Mouse (Mus musculus) stomach, embryonic 15.5 days (tissue): ENCODE results near the gene Auts2. TPM values are rescaled to one million over a fixed set of nuclear protein-coding genes. Genes with fewer than 3 reads are reported as not detected.

ENCODE experiments used
- ATAC-seq: fragments of 200-750 bp; cut with Nextera tagmentation; 2 replicates; pipeline ENCODE4 v1.8.0; 2017; ENCODE audit warnings: low read depth, moderate number of reproducible peaks, moderate TSS enrichment; ENCODE audit not compliant: insufficient read depth, low FRiP score
- H3K27ac ChIP-seq: fragments of 300-500 bp; sonication (generic); 2 replicates; pipeline ENCODE4 v1.5.1; 2015; ENCODE audit warnings: mild to moderate bottlenecking, inconsistent platforms
- H3K27me3 ChIP-seq: fragments of 300-500 bp; sonication (generic); replicated peaks from 2 replicates; pipeline ENCODE4 v1.6.1; 2015; ENCODE audit warnings: inconsistent platforms
- H3K36me3 ChIP-seq: fragments of 300-500 bp; sonication (generic); 2 replicates; pipeline ENCODE4 v1.6.1; 2015; ENCODE audit warnings: inconsistent platforms
- H3K4me1 ChIP-seq: fragments of 300-500 bp; sonication (generic); 2 replicates; pipeline ENCODE4 v1.6.1; 2015; ENCODE audit warnings: inconsistent platforms
- H3K4me2 ChIP-seq: fragments of 300-500 bp; sonication (generic); 2 replicates; pipeline ENCODE4 v1.6.1; 2015; ENCODE audit warnings: mild to moderate bottlenecking, inconsistent platforms
- H3K4me3 ChIP-seq: fragments of 300-500 bp; sonication (generic); replicated peaks from 2 replicates; pipeline ENCODE4 v1.5.1; 2015; ENCODE audit warnings: inconsistent platforms
- H3K9ac ChIP-seq: fragments of 300-500 bp; sonication (generic); 2 replicates; pipeline ENCODE4 v1.6.1; 2015; ENCODE audit warnings: inconsistent platforms
- H3K9me3 ChIP-seq: fragments of 300-500 bp; sonication (generic); 2 replicates; pipeline ENCODE4 v1.6.1; 2016; ENCODE audit warnings: inconsistent platforms
- WGBS: fragments of 180-500 bp; shearing (Covaris S2); methylation state at CpG from one replicate; pipeline ENCODE4 v1.1.7; 2015; 5-methylcytosine and 5-hydroxymethylcytosine counted together
- polyA plus RNA-seq: library from polyadenylated mRNA; unstranded; fragments of >200 nt; fragmentation: Nextera tagmentation; extraction: Ambion mirVana; gene quantifications from 2 replicates; pipeline ENCODE4 v1.2.1, GENCODE M21; 2015

Gene Auts2
- polyA plus RNA-seq, 1 experiment from 2014 or later, result 25.5 TPM

- H3K27me3 ChIP-seq, result no peaks in the 10 kb centered on the region
- H3K4me2 ChIP-seq, result no peak overlapping the region
- H3K9ac ChIP-seq, result no peak overlapping the region
- no peak overlapping the region for H3K4me3 ChIP-seq
- H3K4me1 ChIP-seq, result peaks cover 9% of the 10 kb centered on the region
- ATAC-seq, result no peak
- no peak overlapping the region for H3K27ac ChIP-seq
- WGBS, result 84% methylated on average over 4 of the region's 4 CpGs
- H3K36me3 ChIP-seq, result no peaks in the 10 kb centered on the region
- H3K9me3 ChIP-seq, result no peaks in the 10 kb centered on the region
Observed at GRCm38 (mm10) chr5:132537475-132537874, 5.7 kb downstream of the Auts2 start.

GRCm38 (mm10) chr5:132526395-132526794, 16.7 kb downstream of the Auts2 start:
- no peak overlapping the region for H3K4me3 ChIP-seq
- no peak overlapping the region for H3K9ac ChIP-seq
- peaks cover 6% of the 10 kb centered on the region; the same call in 1 of the 2 replicates for H3K4me1 ChIP-seq
- H3K9me3 ChIP-seq, result no peaks in the 10 kb centered on the region
- no peak overlapping the region for H3K4me2 ChIP-seq
- 87% methylated on average over 3 of the region's 3 CpGs for WGBS
- no peak overlapping the region for H3K27ac ChIP-seq
- H3K27me3 ChIP-seq, result no peaks in the 10 kb centered on the region
- no peaks in the 10 kb centered on the region for H3K36me3 ChIP-seq
- ATAC-seq, result no peak

GRCm38 (mm10) chr5:132521358-132521873, 21.7 kb downstream of the Auts2 start:
- no peak for ATAC-seq
- H3K4me3 ChIP-seq, result no peak overlapping the region
- no peaks in the 10 kb centered on the region for H3K36me3 ChIP-seq
- H3K9ac ChIP-seq, result no peak overlapping the region
- H3K27ac ChIP-seq, result no peak overlapping the region
- 77% methylated on average over 12 of the region's 12 CpGs for WGBS
- peaks cover 6% of the 10 kb centered on the region; the same call in 1 of the 2 replicates for H3K4me1 ChIP-seq
- no peak overlapping the region for H3K4me2 ChIP-seq
- H3K9me3 ChIP-seq, result no peaks in the 10 kb centered on the region
- H3K27me3 ChIP-seq, result no peaks in the 10 kb centered on the region

GRCm38 (mm10) chr5:132517879-132518278, 25.3 kb downstream of the Auts2 start:
- no peak overlapping the region for H3K4me2 ChIP-seq
- ATAC-seq, result no peak
- H3K36me3 ChIP-seq, result no peaks in the 10 kb centered on the region
- H3K4me3 ChIP-seq, result no peak overlapping the region
- H3K9ac ChIP-seq, result no peak overlapping the region
- WGBS, result 80% methylated on average over 6 of the region's 6 CpGs
- H3K4me1 ChIP-seq, result peaks cover 4% of the 10 kb centered on the region; the same call in 1 of the 2 replicates
- H3K27ac ChIP-seq, result no peak overlapping the region
- H3K9me3 ChIP-seq, result no peaks in the 10 kb centered on the region
- H3K27me3 ChIP-seq, result no peaks in the 10 kb centered on the region

- no peaks in the 10 kb centered on the region for H3K27me3 ChIP-seq
- no peak for ATAC-seq
- WGBS, result 65% methylated on average over 6 of the region's 6 CpGs
Observed at GRCm38 (mm10) chr5:132514521-132514920, 28.6 kb downstream of the Auts2 start.

GRCm38 (mm10) chr5:132513206-132513605, 29.9 kb downstream of the Auts2 start:
- H3K27ac ChIP-seq, result no peak overlapping the region
- H3K9me3 ChIP-seq, result no peaks in the 10 kb centered on the region
- no peaks in the 10 kb centered on the region for H3K36me3 ChIP-seq
- no peak overlapping the region for H3K4me2 ChIP-seq
- H3K9ac ChIP-seq, result no peak overlapping the region
- no peaks in the 10 kb centered on the region for H3K27me3 ChIP-seq
- 61% methylated on average over 7 of the region's 7 CpGs for WGBS
- no peaks in the 10 kb centered on the region for H3K4me1 ChIP-seq
- no peak overlapping the region for H3K4me3 ChIP-seq
- ATAC-seq, result no peak

More at GRCm38 (mm10) chr5:132514521-132514920, 28.6 kb downstream of the Auts2 start:
- no peaks in the 10 kb centered on the region for H3K36me3 ChIP-seq
- no peaks in the 10 kb centered on the region for H3K9me3 ChIP-seq
- H3K4me1 ChIP-seq, result no peaks in the 10 kb centered on the region
- no peak overlapping the region for H3K4me3 ChIP-seq
- H3K27ac ChIP-seq, result no peak overlapping the region
- H3K9ac ChIP-seq, result no peak overlapping the region
- H3K4me2 ChIP-seq, result no peak overlapping the region

- Histone ChIP-seq H3K4me2 (no peak overlapping the region), H3K4me1 (no peaks in the 10 kb centered on the region), H3K27me3 (no peaks in the 10 kb centered on the region), H3K9me3 (no peaks in the 10 kb centered on the region), H3K27ac (no peak overlapping the region), H3K9ac (no peak overlapping the region), H3K4me3 (no peak overlapping the region), H3K36me3 (no peaks in the 10 kb centered on the region)
- no peak for ATAC-seq
- 34% methylated on average over 9 of the region's 9 CpGs for WGBS
Observed at GRCm38 (mm10) chr5:132509464-132509885, 33.7 kb downstream of the Auts2 start.

- WGBS, result 94% methylated on average over 1 of the region's 1 CpGs
Observed at GRCm38 (mm10) chr5:132504893-132505292, 38.3 kb downstream of the Auts2 start.

GRCm38 (mm10) chr5:132503431-132503830, 39.7 kb downstream of the Auts2 start:
- no peak for ATAC-seq
- Histone ChIP-seq H3K9me3 (no peaks in the 10 kb centered on the region), H3K4me1 (peaks cover 11% of the 10 kb centered on the region), H3K27me3 (no peaks in the 10 kb centered on the region), H3K4me2 (no peak overlapping the region), H3K27ac (no peak overlapping the region), H3K36me3 (no peaks in the 10 kb centered on the region), H3K4me3 (no peak overlapping the region), H3K9ac (no peak overlapping the region)
- 97% methylated on average over 2 of the region's 2 CpGs for WGBS

More at GRCm38 (mm10) chr5:132504893-132505292, 38.3 kb downstream of the Auts2 start:
- ATAC-seq, result no peak
- Histone ChIP-seq H3K27me3 (no peaks in the 10 kb centered on the region), H3K9me3 (no peaks in the 10 kb centered on the region), H3K4me3 (no peak overlapping the region), H3K4me1 (peaks cover 11% of the 10 kb centered on the region), H3K27ac (no peak overlapping the region), H3K36me3 (no peaks in the 10 kb centered on the region), H3K4me2 (no peak overlapping the region), H3K9ac (no peak overlapping the region)

GRCm38 (mm10) chr5:132502036-132502435, 41.1 kb downstream of the Auts2 start:
- no peak overlapping the region for H3K4me2 ChIP-seq
- peaks cover 11% of the 10 kb centered on the region for H3K4me1 ChIP-seq
- WGBS, result 38% methylated on average over 5 of the region's 5 CpGs
- no peaks in the 10 kb centered on the region for H3K9me3 ChIP-seq
- no peak for ATAC-seq
- no peaks in the 10 kb centered on the region for H3K27me3 ChIP-seq
- H3K27ac ChIP-seq, result no peak overlapping the region
- no peak overlapping the region for H3K9ac ChIP-seq
- no peak overlapping the region for H3K4me3 ChIP-seq
- H3K36me3 ChIP-seq, result no peaks in the 10 kb centered on the region

- Histone ChIP-seq H3K4me3 (no peak overlapping the region), H3K4me2 (no peak overlapping the region), H3K27me3 (no peaks in the 10 kb centered on the region), H3K27ac (no peak overlapping the region), H3K36me3 (no peaks in the 10 kb centered on the region), H3K9me3 (no peaks in the 10 kb centered on the region), H3K4me1 (peaks cover 11% of the 10 kb centered on the region), H3K9ac (no peak overlapping the region)
- no peak for ATAC-seq
- 19% methylated on average over 3 of the region's 3 CpGs for WGBS
Observed at GRCm38 (mm10) chr5:132500817-132501231, 42.3 kb downstream of the Auts2 start.

GRCm38 (mm10) chr5:132498896-132499295, 44.2 kb downstream of the Auts2 start:
- no peak overlapping the region for H3K27ac ChIP-seq
- H3K4me1 ChIP-seq, result peaks cover 11% of the 10 kb centered on the region
- no peaks in the 10 kb centered on the region for H3K36me3 ChIP-seq
- H3K27me3 ChIP-seq, result no peaks in the 10 kb centered on the region
- H3K9ac ChIP-seq, result no peak overlapping the region
- no peak overlapping the region for H3K4me2 ChIP-seq
- no peaks in the 10 kb centered on the region for H3K9me3 ChIP-seq
- no peak overlapping the region for H3K4me3 ChIP-seq
- WGBS, result 57% methylated on average over 2 of the region's 2 CpGs
- ATAC-seq, result no peak

- no peaks in the 10 kb centered on the region for H3K27me3 ChIP-seq
- no peak for ATAC-seq
- no peaks in the 10 kb centered on the region for H3K9me3 ChIP-seq
- H3K4me3 ChIP-seq, result no peak overlapping the region
- 93% methylated on average over 5 of the region's 5 CpGs for WGBS
- H3K4me1 ChIP-seq, result peaks cover 11% of the 10 kb centered on the region
- H3K4me2 ChIP-seq, result no peak overlapping the region
- H3K27ac ChIP-seq, result no peak overlapping the region
- no peaks in the 10 kb centered on the region for H3K36me3 ChIP-seq
- H3K9ac ChIP-seq, result no peak overlapping the region
Observed at GRCm38 (mm10) chr5:132498045-132498444, 45.1 kb downstream of the Auts2 start.
